Mouse (Mus musculus) erythroblast, embryonic 14.5 days (primary cell): ENCODE data around the gene Sgpp2.

Experiments used
- GATA1 ChIP-seq: IDR thresholded peaks from 2 replicates; pipeline ENCODE4 v1.6.1; 2012; ENCODE audit warnings: low read length, inconsistent platforms, mixed read lengths
- TAL1 ChIP-seq: IDR thresholded peaks from 3 replicates; pipeline ENCODE4 v1.6.1; 2012; ENCODE audit warnings: low read length, inconsistent platforms, mixed read lengths

GRCm38 (mm10) chr1:78420271-78420670 lies 110.1 kb downstream of the Sgpp2 start:
- no peak for TF ChIP-seq TAL1
- TF ChIP-seq GATA1 = no peak
